Comparison of ENCODE assay signal across 19 mouse cellular contexts in the genomic region with DNA sequence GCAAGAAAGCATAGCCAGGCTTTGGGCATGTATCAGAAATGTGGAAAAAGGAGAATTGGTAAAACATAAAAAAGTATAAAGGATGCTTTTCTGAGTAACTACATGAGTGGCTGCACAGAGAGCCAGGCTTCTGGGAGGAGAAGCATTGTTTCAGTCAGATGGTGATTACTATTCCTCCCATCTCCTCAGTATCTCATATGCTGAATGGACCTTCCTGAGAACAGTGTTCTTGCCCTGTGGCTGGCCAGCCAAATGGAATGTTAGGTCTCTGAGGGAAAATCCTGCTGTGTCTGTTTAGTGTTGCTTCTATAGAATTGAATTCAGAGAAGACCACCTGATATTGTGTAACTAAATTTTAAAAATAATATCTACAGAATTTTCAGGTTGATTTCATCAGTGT.
"Had no signal": no experiment of that assay in that cellular context is flagged by ENCODE, and none has a peak within 500 bp of the region (broad histone marks: within the 10 kb centered on the region; RNA-seq: fewer than 3 reads in every experiment).

No protein-coding gene starts in this region.

- H3K27ac ChIP-seq: kidney, postnatal 0 days; left cerebral cortex, adult 2 months; liver, embryonic 13.5 days; neural tube, embryonic 13.5 days; stomach, postnatal 0 days had no signal

- DNase-seq: kidney, adult 2 months; kidney, postnatal 25 days; layer of hippocampus, postnatal 36 days; liver, embryonic 13.5 days; lung, adult 2 months; lung, postnatal 14 days; lung, postnatal 4 days; right cerebral cortex, adult 18-20 months; right cerebral cortex, postnatal 14 days; right cerebral cortex, postnatal 4 days; thymus, adult 2 months; thymus, postnatal 14 days; thymus, postnatal 4 days had no signal

- H3K36me3 ChIP-seq: liver, embryonic 13.5 days; neural tube, embryonic 13.5 days had no signal

- H3K27me3 ChIP-seq: liver, embryonic 13.5 days; neural tube, embryonic 13.5 days had no signal

- H3K9me3 ChIP-seq: liver, embryonic 13.5 days; neural tube, embryonic 13.5 days had no signal

- H3K4me3 ChIP-seq: left cerebral cortex, adult 2 months; liver, embryonic 13.5 days; myocyte; neural tube, embryonic 13.5 days had no signal

- ATAC-seq: intestine, postnatal 0 days had no signal

- H3K4me2 ChIP-seq: liver, embryonic 13.5 days; neural tube, embryonic 13.5 days had no signal

- H3K4me1 ChIP-seq: liver, embryonic 13.5 days; neural tube, embryonic 13.5 days had no signal

- H3K9ac ChIP-seq: liver, embryonic 13.5 days; neural tube, embryonic 13.5 days had no signal
